Mouse (Mus musculus) lung, embryonic 15.5 days (tissue): ENCODE data around the gene Itpr2. TPM values are rescaled to one million over a fixed set of nuclear protein-coding genes. Genes with fewer than 3 reads are reported as not detected.

Experiments
- ATAC-seq: fragments of 200-750 bp; cut with Nextera tagmentation; 2 replicates; pipeline ENCODE4 v1.8.0; 2017; ENCODE audit warnings: moderate number of reproducible peaks, borderline replicate concordance; ENCODE audit not compliant: low FRiP score, low TSS enrichment; ENCODE audit errors: extremely low read depth
- H3K27ac ChIP-seq: fragments of 300-500 bp; sonication (generic); 2 replicates; pipeline ENCODE4 v1.5.1; 2015; ENCODE audit warnings: moderate library complexity, mild to moderate bottlenecking, inconsistent platforms
- H3K27me3 ChIP-seq: fragments of 300-500 bp; sonication (generic); 2 replicates; pipeline ENCODE4 v1.6.1; 2015; ENCODE audit warnings: inconsistent platforms
- H3K36me3 ChIP-seq: fragments of 300-500 bp; sonication (generic); 2 replicates; pipeline ENCODE4 v1.6.1; 2015; ENCODE audit warnings: inconsistent platforms
- H3K4me1 ChIP-seq: fragments of 300-500 bp; sonication (generic); 2 replicates; pipeline ENCODE4 v1.6.1; 2015; ENCODE audit warnings: inconsistent platforms
- H3K4me2 ChIP-seq: fragments of 300-500 bp; sonication (generic); 2 replicates; pipeline ENCODE4 v1.6.1; 2015; ENCODE audit warnings: inconsistent platforms, mild to moderate bottlenecking, moderate library complexity
- H3K4me3 ChIP-seq: fragments of 300-500 bp; sonication (generic); 2 replicates; pipeline ENCODE4 v1.5.1; 2015; ENCODE audit warnings: mild to moderate bottlenecking, inconsistent platforms
- H3K9ac ChIP-seq: fragments of 300-500 bp; sonication (generic); 2 replicates; pipeline ENCODE4 v1.6.1; 2015; ENCODE audit warnings: inconsistent platforms
- H3K9me3 ChIP-seq: fragments of 300-500 bp; sonication (generic); 2 replicates; pipeline ENCODE4 v1.6.1; 2016; ENCODE audit warnings: inconsistent platforms
- whole genome bisulfite sequencing: fragments of 180-500 bp; shearing (Covaris S2); methylation state at CpG from one replicate; pipeline ENCODE4 v1.1.7; 2015; 5-methylcytosine and 5-hydroxymethylcytosine counted together
- polyA plus RNA-seq: library from polyadenylated mRNA; unstranded; fragments of >200 nt; fragmentation: Nextera tagmentation; extraction: Ambion mirVana; gene quantifications from 2 replicates; pipeline ENCODE4 v1.2.1, GENCODE M21; 2015

The Itpr2 gene
- polyA plus RNA-seq, 1 experiment from 2014 or later: 18.8 TPM

- H3K27me3 ChIP-seq: no peaks in the 10 kb centered on the region
- no peaks in the 10 kb centered on the region for H3K4me1 ChIP-seq
- no peak overlapping the region for H3K4me3 ChIP-seq
- no peak overlapping the region for H3K27ac ChIP-seq
- no peak overlapping the region for H3K9ac ChIP-seq
- no peak overlapping the region for H3K4me2 ChIP-seq
- WGBS: 79% methylated on average over 8 of the region's 8 CpGs
- no peaks in the 10 kb centered on the region for H3K36me3 ChIP-seq
- no peaks in the 10 kb centered on the region for H3K9me3 ChIP-seq
- ATAC-seq: no peak
These were observed 122.8 kb downstream of the Itpr2 start for GRCm38 (mm10) chr6:146379263-146379662.

- Histone ChIP-seq H3K9ac (no peak overlapping the region), H3K4me3 (no peak overlapping the region), H3K27me3 (no peaks in the 10 kb centered on the region), H3K9me3 (no peaks in the 10 kb centered on the region), H3K4me1 (no peaks in the 10 kb centered on the region), H3K4me2 (no peak overlapping the region), H3K27ac (no peak overlapping the region), H3K36me3 (no peaks in the 10 kb centered on the region)
- WGBS: 42% methylated on average over 2 of the region's 2 CpGs
- ATAC-seq: 0 out of 2 replicates have a peak, but pooled peaks have one; percentile 46
These were observed 130.5 kb downstream of the Itpr2 start for GRCm38 (mm10) chr6:146371511-146371910.

- WGBS: 67% methylated on average over 4 of the region's 4 CpGs
- no peaks in the 10 kb centered on the region for H3K36me3 ChIP-seq
- H3K9ac ChIP-seq: no peak overlapping the region
- H3K9me3 ChIP-seq: no peaks in the 10 kb centered on the region
- H3K4me3 ChIP-seq: no peak overlapping the region
- H3K27ac ChIP-seq: no peak overlapping the region
- H3K27me3 ChIP-seq: no peaks in the 10 kb centered on the region
- no peak for ATAC-seq
- H3K4me1 ChIP-seq: no peaks in the 10 kb centered on the region
- H3K4me2 ChIP-seq: no peak overlapping the region
These were observed 135.8 kb downstream of the Itpr2 start for GRCm38 (mm10) chr6:146366180-146366579.

GRCm38 (mm10) chr6:146357911-146358310, 144.1 kb downstream of the Itpr2 start:
- no peak overlapping the region for H3K9ac ChIP-seq
- H3K4me1 ChIP-seq: peaks cover 6% of the 10 kb centered on the region; the same call in 1 of the 2 replicates
- no peaks in the 10 kb centered on the region for H3K9me3 ChIP-seq
- H3K4me2 ChIP-seq: no peak overlapping the region
- no peak overlapping the region for H3K4me3 ChIP-seq
- 0 out of 2 replicates have a peak overlapping the region, but pooled peaks have one; percentile 31 for H3K27ac ChIP-seq
- no peaks in the 10 kb centered on the region for H3K36me3 ChIP-seq
- 45% methylated on average over 4 of the region's 4 CpGs for WGBS
- ATAC-seq: peak; percentile 79
- H3K27me3 ChIP-seq: no peaks in the 10 kb centered on the region

GRCm38 (mm10) chr6:146352258-146352805, 149.7 kb downstream of the Itpr2 start:
- Histone ChIP-seq H3K9ac (no peak overlapping the region), H3K27ac (no peak overlapping the region), H3K36me3 (peaks cover 2% of the 10 kb centered on the region; the same call in 1 of the 2 replicates), H3K4me3 (no peak overlapping the region), H3K4me2 (no peak overlapping the region), H3K9me3 (no peaks in the 10 kb centered on the region), H3K27me3 (no peaks in the 10 kb centered on the region), H3K4me1 (0 out of 2 replicates have a peak, but pooled peaks cover under 1% of the 10 kb centered on the region)
- 65% methylated on average over 9 of the region's 9 CpGs for WGBS
- no peak for ATAC-seq

- Histone ChIP-seq H3K9ac (no peak overlapping the region), H3K36me3 (peaks cover 2% of the 10 kb centered on the region; the same call in 1 of the 2 replicates), H3K27me3 (no peaks in the 10 kb centered on the region), H3K4me3 (no peak overlapping the region), H3K27ac (no peak overlapping the region), H3K4me1 (no peaks in the 10 kb centered on the region), H3K4me2 (no peak overlapping the region), H3K9me3 (no peaks in the 10 kb centered on the region)
- ATAC-seq: no peak
- WGBS: 71% methylated on average over 7 of the region's 7 CpGs
These were observed 150.2 kb downstream of the Itpr2 start for GRCm38 (mm10) chr6:146351816-146352215.

- ATAC-seq: no peak
- no peak overlapping the region for H3K4me3 ChIP-seq
- no peak overlapping the region for H3K4me2 ChIP-seq
- peaks cover 2% of the 10 kb centered on the region; the same call in 1 of the 2 replicates for H3K36me3 ChIP-seq
- H3K27ac ChIP-seq: no peak overlapping the region
- H3K27me3 ChIP-seq: no peaks in the 10 kb centered on the region
- H3K9ac ChIP-seq: no peak overlapping the region
- no peaks in the 10 kb centered on the region for H3K9me3 ChIP-seq
- 63% methylated on average over 4 of the region's 4 CpGs for WGBS
- no peaks in the 10 kb centered on the region for H3K4me1 ChIP-seq
These were observed 154.5 kb downstream of the Itpr2 start for GRCm38 (mm10) chr6:146347568-146347967.

GRCm38 (mm10) chr6:146346545-146347195, 155.4 kb downstream of the Itpr2 start:
- no peak overlapping the region for H3K4me3 ChIP-seq
- WGBS: 84% methylated on average over 8 of the region's 8 CpGs
- no peak for ATAC-seq
- H3K9me3 ChIP-seq: no peaks in the 10 kb centered on the region
- peaks cover 2% of the 10 kb centered on the region; the same call in 1 of the 2 replicates for H3K36me3 ChIP-seq
- no peaks in the 10 kb centered on the region for H3K4me1 ChIP-seq
- H3K27me3 ChIP-seq: no peaks in the 10 kb centered on the region
- no peak overlapping the region for H3K4me2 ChIP-seq
- H3K9ac ChIP-seq: no peak overlapping the region
- H3K27ac ChIP-seq: no peak overlapping the region

GRCm38 (mm10) chr6:146344732-146345131, 157.3 kb downstream of the Itpr2 start:
- Histone ChIP-seq H3K4me1 (no peaks in the 10 kb centered on the region), H3K9me3 (no peaks in the 10 kb centered on the region), H3K4me3 (no peak overlapping the region), H3K27ac (no peak overlapping the region), H3K9ac (no peak overlapping the region), H3K36me3 (no peaks in the 10 kb centered on the region), H3K4me2 (no peak overlapping the region), H3K27me3 (no peaks in the 10 kb centered on the region)
- no peak for ATAC-seq
- WGBS: 97% methylated on average over 3 of the region's 3 CpGs

GRCm38 (mm10) chr6:146343671-146344384, 158.2 kb downstream of the Itpr2 start:
- no peaks in the 10 kb centered on the region for H3K27me3 ChIP-seq
- H3K4me2 ChIP-seq: no peak overlapping the region
- H3K4me1 ChIP-seq: no peaks in the 10 kb centered on the region
- no peak for ATAC-seq
- no peak overlapping the region for H3K27ac ChIP-seq
- H3K9me3 ChIP-seq: no peaks in the 10 kb centered on the region
- no peak overlapping the region for H3K9ac ChIP-seq
- H3K4me3 ChIP-seq: no peak overlapping the region
- 64% methylated on average over 10 of the region's 10 CpGs for WGBS
- no peaks in the 10 kb centered on the region for H3K36me3 ChIP-seq

GRCm38 (mm10) chr6:146342995-146343394, 159.0 kb downstream of the Itpr2 start:
- no peak for ATAC-seq
- Histone ChIP-seq H3K36me3 (no peaks in the 10 kb centered on the region), H3K4me2 (no peak overlapping the region), H3K27me3 (no peaks in the 10 kb centered on the region), H3K4me3 (no peak overlapping the region), H3K4me1 (no peaks in the 10 kb centered on the region), H3K9ac (no peak overlapping the region), H3K9me3 (no peaks in the 10 kb centered on the region), H3K27ac (no peak overlapping the region)
- WGBS: 51% methylated on average over 6 of the region's 6 CpGs

- ATAC-seq: no peak
- no peak overlapping the region for H3K9ac ChIP-seq
- 82% methylated on average over 3 of the region's 3 CpGs for WGBS
These were observed 160.1 kb downstream of the Itpr2 start for GRCm38 (mm10) chr6:146341934-146342333.

More at GRCm38 (mm10) chr6:146341934-146342333, 160.1 kb downstream of the Itpr2 start:
- Histone ChIP-seq H3K27me3 (no peaks in the 10 kb centered on the region), H3K36me3 (no peaks in the 10 kb centered on the region), H3K9me3 (no peaks in the 10 kb centered on the region), H3K4me1 (no peaks in the 10 kb centered on the region), H3K4me2 (no peak overlapping the region), H3K27ac (no peak overlapping the region), H3K4me3 (no peak overlapping the region)
